Mouse (Mus musculus) megakaryocyte, embryonic 14.5 days (primary cell): ENCODE measurements around the gene Plekhs1. TPM values are rescaled to one million over a fixed set of nuclear protein-coding genes. Genes with fewer than 3 reads are reported as not detected.

Experiments used
- H3K27me3 ChIP-seq: replicated peaks from 2 replicates; pipeline ENCODE3; 2012; ENCODE audit warnings: inconsistent platforms
- H3K36me3 ChIP-seq: replicated peaks from 2 replicates; pipeline ENCODE3; 2012; ENCODE audit warnings: low read length, inconsistent platforms, mixed read lengths
- H3K4me1 ChIP-seq: 2 replicates; pipeline ENCODE4 v1.6.1; 2012; ENCODE audit warnings: inconsistent platforms
- H3K4me3 ChIP-seq: replicated peaks from 2 replicates; pipeline ENCODE3; 2012; ENCODE audit warnings: moderate library complexity, mild to moderate bottlenecking, inconsistent platforms
- H3K9me3 ChIP-seq: 2 replicates; pipeline ENCODE4 v1.6.1; 2012; ENCODE audit warnings: inconsistent platforms
- FLI1 ChIP-seq: IDR thresholded peaks from 2 replicates; pipeline ENCODE4 v1.6.1; 2012; ENCODE audit warnings: low read length, inconsistent platforms, mixed read lengths
- GATA1 ChIP-seq: IDR thresholded peaks from 3 replicates; pipeline ENCODE4 v1.6.1; 2012; ENCODE audit warnings: mixed read lengths, low read length, inconsistent platforms, borderline replicate concordance
- polyA plus RNA-seq: library from polyadenylated mRNA; stranded (reverse); fragments of >175 nt; gene quantifications from 2 replicates; pipeline ENCODE4 v1.2.3, GENCODE M21; 2012; ENCODE audit warnings: low replicate concordance; ENCODE audit not compliant: insufficient read depth

Gene Plekhs1
- not detected in 2 replicates for polyA plus RNA-seq

GRCm38 (mm10) chr19:56461522-56462101 lies at the start of gene Plekhs1:
Gene Plekhs1, plus strand, starts transcription at chr19:56461640.
- Histone ChIP-seq H3K27me3 (peaks cover 40% of the 10 kb centered on the region), H3K36me3 (no peaks in the 10 kb centered on the region), H3K9me3 (peaks cover 10% of the 10 kb centered on the region), H3K4me3 (no peak within 1 kb of the TSS), H3K4me1 (peaks cover 5% of the 10 kb centered on the region; the same call in 1 of the 2 replicates)
- TF ChIP-seq GATA1 (no peak), FLI1 (no peak)

DNA sequence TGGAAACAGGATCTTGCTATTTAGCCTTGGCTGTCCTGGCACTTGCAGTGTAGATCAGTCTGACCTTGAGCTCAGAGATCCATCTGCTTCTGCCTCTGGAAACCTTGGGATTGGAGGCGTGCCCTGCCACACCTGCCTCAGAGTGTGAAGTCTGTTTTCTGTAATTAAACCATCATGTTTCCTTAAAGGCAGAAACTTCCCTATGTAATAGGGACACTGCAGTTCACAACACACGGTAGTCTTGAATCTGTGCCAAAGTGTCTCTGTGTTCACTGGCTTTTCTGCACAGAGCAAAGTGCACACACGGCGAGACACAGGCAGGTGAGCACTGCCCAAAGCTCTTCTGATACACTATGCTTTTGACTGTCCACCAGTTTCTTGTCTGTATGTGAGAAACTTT lies 43.0 kb upstream of the Plekhs1 start:
- TF ChIP-seq GATA1 (no peak), FLI1 (no peak)
- H3K4me3 ChIP-seq, result no peak overlapping the region
- no peaks in the 10 kb centered on the region for H3K9me3 ChIP-seq
- H3K27me3 ChIP-seq, result no peaks in the 10 kb centered on the region
- H3K4me1 ChIP-seq, result peaks cover 4% of the 10 kb centered on the region
- peaks cover 14% of the 10 kb centered on the region for H3K36me3 ChIP-seq

DNA sequence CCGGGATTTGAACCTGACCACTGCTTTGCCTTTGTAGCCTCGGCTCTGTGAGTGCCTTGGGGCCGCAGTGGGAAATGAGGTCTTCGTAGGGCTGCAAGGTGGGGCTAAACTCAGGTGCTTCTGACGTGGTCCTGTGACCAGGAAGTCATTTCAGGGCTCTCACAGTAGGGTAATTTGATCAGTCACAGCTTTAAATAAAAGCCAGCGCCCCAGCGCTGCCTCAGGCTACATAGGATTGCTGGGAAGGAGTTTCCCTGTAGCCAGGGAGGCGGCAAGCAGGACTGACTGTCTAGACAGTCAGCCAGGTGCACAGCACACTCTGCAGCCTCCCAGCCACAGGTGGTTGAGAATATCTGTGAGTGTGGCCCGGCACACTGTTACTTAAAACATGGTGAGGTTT lies 42.0 kb upstream of the Plekhs1 start:
- H3K9me3 ChIP-seq, result no peaks in the 10 kb centered on the region
- H3K4me1 ChIP-seq, result peaks cover 4% of the 10 kb centered on the region
- peaks cover 21% of the 10 kb centered on the region for H3K36me3 ChIP-seq
- TF ChIP-seq FLI1, result no peak
- no peak overlapping the region for H3K4me3 ChIP-seq
- no peaks in the 10 kb centered on the region for H3K27me3 ChIP-seq

- Histone ChIP-seq H3K36me3 (peaks cover 30% of the 10 kb centered on the region), H3K9me3 (no peaks in the 10 kb centered on the region), H3K4me3 (no peak overlapping the region), H3K27me3 (no peaks in the 10 kb centered on the region), H3K4me1 (peaks cover 8% of the 10 kb centered on the region)
- TF ChIP-seq GATA1, result no peak
- no peak for TF ChIP-seq FLI1
Observed at GRCm38 (mm10) chr19:56420345-56420744, 41.1 kb upstream of the Plekhs1 start.

DNA sequence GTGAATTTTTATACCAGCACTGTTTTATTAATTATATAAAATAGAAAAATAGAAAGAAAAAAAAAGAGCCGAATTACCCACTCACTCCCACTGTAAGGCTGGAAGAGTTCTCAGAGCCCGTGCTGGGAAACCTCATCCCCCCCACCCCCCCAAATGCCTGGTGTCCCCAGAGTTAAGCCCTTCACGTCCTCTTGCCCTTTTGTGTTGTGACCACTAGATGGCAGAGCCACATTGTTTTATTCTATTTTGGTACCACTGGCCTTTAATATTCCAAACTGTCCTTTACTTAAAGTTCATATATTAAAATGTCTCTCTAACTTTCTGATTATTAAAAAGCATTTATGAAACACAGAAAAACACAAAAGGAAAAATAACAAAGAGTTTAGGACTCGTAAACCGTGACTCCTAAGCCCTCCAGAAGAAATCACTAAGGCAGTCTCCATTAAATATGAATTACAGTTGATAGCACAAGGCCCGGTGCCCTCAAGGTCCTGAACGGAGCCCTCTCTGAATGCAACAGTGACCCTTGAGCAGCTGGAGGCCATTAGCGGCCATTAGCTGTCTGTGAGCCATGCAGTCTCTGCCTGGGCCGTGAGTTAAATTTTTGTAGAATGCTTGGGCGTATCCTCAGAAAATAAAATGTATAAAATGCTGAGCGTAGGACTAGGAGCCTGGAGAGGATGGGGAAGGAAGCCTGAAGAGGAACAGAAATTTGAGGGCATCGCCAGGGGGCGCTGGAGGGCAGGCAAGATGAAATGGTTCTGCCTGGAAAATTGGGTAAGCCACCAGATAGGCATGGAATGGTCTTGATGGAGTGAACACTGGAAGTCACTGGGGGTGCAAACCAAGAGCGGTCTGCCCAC lies 38.7 kb upstream of the Plekhs1 start:
- Histone ChIP-seq H3K27me3 (no peaks in the 10 kb centered on the region), H3K36me3 (peaks cover 36% of the 10 kb centered on the region), H3K4me3 (no peak overlapping the region), H3K4me1 (peaks cover 19% of the 10 kb centered on the region), H3K9me3 (no peaks in the 10 kb centered on the region)
- TF ChIP-seq FLI1 (no peak), GATA1 (no peak)

- no peak overlapping the region for H3K4me3 ChIP-seq
- H3K9me3 ChIP-seq, result no peaks in the 10 kb centered on the region
- TF ChIP-seq GATA1 (no peak), FLI1 (no peak)
- H3K36me3 ChIP-seq, result peaks cover 38% of the 10 kb centered on the region
- peaks cover 19% of the 10 kb centered on the region for H3K4me1 ChIP-seq
- H3K27me3 ChIP-seq, result no peaks in the 10 kb centered on the region
Observed at GRCm38 (mm10) chr19:56423370-56423769, 38.1 kb upstream of the Plekhs1 start.

DNA sequence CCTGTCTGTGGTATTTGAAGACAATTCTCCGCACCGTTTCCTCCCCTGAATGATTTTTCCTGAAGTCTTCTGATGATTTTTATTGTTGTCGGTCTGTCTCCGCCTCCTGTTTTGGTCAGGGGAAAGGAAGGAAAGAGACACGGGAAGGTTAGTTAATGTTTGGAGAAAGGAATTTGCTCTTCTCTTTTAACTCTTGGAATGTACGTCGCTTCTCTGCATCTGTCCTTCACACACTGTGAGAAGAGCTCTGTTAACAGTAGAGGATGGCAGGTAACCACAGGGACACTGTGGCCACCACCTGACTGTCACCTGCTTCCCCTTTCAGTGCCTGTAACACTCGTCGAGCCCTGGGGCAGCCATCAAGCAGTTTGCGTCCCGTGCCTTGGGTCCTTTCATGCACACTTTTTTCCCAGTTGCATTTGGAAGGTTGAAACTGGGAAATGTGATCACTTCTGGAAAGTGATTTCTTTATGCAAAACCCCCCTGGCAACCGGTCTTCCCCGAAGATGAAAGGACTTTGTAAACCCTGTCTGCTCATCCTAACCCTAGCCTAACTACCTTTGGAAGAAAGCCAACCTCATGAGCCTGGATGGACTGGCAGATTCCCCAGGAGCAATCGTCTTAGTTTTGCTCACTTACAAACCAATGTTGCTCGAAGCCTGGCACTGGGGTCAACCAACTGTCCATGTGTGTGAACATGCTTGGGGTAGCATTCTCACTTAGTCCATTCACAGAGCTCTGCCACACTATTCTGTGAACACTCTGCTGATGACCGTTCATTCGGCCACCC lies 36.6 kb upstream of the Plekhs1 start:
- Histone ChIP-seq H3K36me3 (peaks cover 46% of the 10 kb centered on the region), H3K9me3 (no peaks in the 10 kb centered on the region), H3K4me3 (no peak overlapping the region), H3K4me1 (peaks cover 19% of the 10 kb centered on the region), H3K27me3 (no peaks in the 10 kb centered on the region)
- TF ChIP-seq FLI1, result no peak
- no peak for TF ChIP-seq GATA1

DNA sequence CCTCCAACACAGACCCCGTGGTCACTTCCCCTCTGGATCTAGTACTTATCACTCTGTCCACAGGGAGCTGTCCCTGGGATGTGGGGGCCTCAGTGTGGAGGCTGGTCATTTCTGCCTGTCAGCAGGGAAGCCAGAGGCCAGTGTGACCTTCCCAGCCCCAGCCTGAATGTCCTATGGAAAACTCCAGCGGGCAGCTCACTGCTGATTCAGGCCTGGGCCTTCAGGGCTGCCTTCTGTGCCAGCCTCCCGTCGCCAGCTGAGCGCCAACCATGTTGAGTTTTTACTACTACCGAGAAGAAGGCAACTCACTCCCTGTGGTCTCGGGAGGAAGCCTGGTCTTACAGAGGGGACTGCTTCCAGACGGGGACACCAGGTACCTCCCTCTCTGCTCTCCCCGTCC lies 35.9 kb upstream of the Plekhs1 start:
- no peak overlapping the region for H3K4me3 ChIP-seq
- H3K36me3 ChIP-seq, result peaks cover 52% of the 10 kb centered on the region
- peaks cover 21% of the 10 kb centered on the region for H3K4me1 ChIP-seq
- TF ChIP-seq FLI1 (no peak), GATA1 (no peak)
- H3K27me3 ChIP-seq, result no peaks in the 10 kb centered on the region
- H3K9me3 ChIP-seq, result no peaks in the 10 kb centered on the region

DNA sequence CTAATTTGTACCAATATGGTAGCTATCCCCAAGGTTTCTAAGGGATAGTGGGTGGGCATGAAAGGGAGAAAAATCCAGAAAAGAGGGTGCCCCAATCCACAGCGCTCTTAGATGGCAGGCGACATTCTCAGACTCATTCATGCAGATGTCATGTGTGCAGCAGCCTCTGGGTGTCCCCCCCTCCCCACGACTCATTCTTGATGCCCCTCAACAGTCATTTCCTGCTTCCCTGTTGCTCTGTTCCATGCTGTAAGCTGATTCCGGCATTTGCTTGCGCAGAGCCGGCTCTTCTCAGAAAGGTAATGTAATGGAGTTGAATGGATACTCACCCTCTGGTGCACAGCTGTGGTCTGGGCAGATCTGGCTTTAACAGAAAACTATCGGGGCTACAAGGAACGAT lies 31.1 kb upstream of the Plekhs1 start:
- H3K9me3 ChIP-seq, result no peaks in the 10 kb centered on the region
- peaks cover 14% of the 10 kb centered on the region for H3K4me1 ChIP-seq
- no peaks in the 10 kb centered on the region for H3K27me3 ChIP-seq
- peaks cover 69% of the 10 kb centered on the region for H3K36me3 ChIP-seq
- no peak for TF ChIP-seq GATA1
- no peak for TF ChIP-seq FLI1
- H3K4me3 ChIP-seq, result no peak overlapping the region
